Mouse (Mus musculus) thymus, adult 2 months (tissue): Measurements from ENCODE around the gene Abhd10. TPM values are rescaled to one million over a fixed set of nuclear protein-coding genes. Genes with fewer than 3 reads are reported as not detected.

ENCODE experiments used
- DNase-seq: peaks from one replicate; pipeline ENCODE4 v3.0.0; 2021
- H3K27ac ChIP-seq: fragments of 200-500 bp; 2 replicates; pipeline ENCODE4 v1.5.1; 2012; ENCODE audit warnings: low read length, control low read depth; ENCODE audit not compliant: control insufficient read depth, insufficient read depth
- H3K27me3 ChIP-seq: fragments of 200-500 bp; 2 replicates; pipeline ENCODE4 v1.6.1; 2012; ENCODE audit warnings: mild to moderate bottlenecking, low read length, moderate library complexity, mixed read lengths; ENCODE audit not compliant: control insufficient read depth, insufficient read depth
- H3K36me3 ChIP-seq: fragments of 200-500 bp; 2 replicates; pipeline ENCODE4 v1.6.1; 2012; ENCODE audit warnings: mild to moderate bottlenecking, low read length, moderate library complexity; ENCODE audit not compliant: control insufficient read depth, insufficient read depth
- H3K4me1 ChIP-seq: fragments of 200-500 bp; replicated peaks from 2 replicates; pipeline ENCODE4 v1.6.1; 2012; ENCODE audit warnings: low read length; ENCODE audit not compliant: control insufficient read depth, insufficient read depth
- H3K4me3 ChIP-seq: fragments of 200-500 bp; 2 replicates; pipeline ENCODE4 v1.5.1; 2012; ENCODE audit warnings: mild to moderate bottlenecking, low read length, control low read depth, moderate library complexity; ENCODE audit not compliant: control insufficient read depth, insufficient read depth
- CTCF ChIP-seq: fragments of 200-500 bp; IDR thresholded peaks from 2 replicates; pipeline ENCODE4 v1.5.1; 2012; ENCODE audit warnings: mild to moderate bottlenecking, control low read depth, low read length, moderate library complexity, borderline replicate concordance; ENCODE audit not compliant: control insufficient read depth, poor library complexity, insufficient read depth; ENCODE audit errors: extremely low read depth
- POLR2A ChIP-seq: fragments of 200-500 bp; IDR thresholded peaks from 2 replicates; pipeline ENCODE4 v1.6.1; 2012; ENCODE audit warnings: mild to moderate bottlenecking, low read length, control low read depth, moderate library complexity; ENCODE audit not compliant: control insufficient read depth, poor library complexity, insufficient read depth; ENCODE audit errors: extremely low read depth
- WGBS: fragments of 180-500 bp; shearing (Covaris S2); methylation state at CpG from one replicate; pipeline ENCODE4 v1.1.7; 2018; 5-methylcytosine and 5-hydroxymethylcytosine counted together
- polyA plus RNA-seq: library from polyadenylated mRNA; depleted of rRNA; stranded (reverse); fragments of >200 nt; gene quantifications from 2 replicates; pipeline ENCODE4 v1.2.3, GENCODE M21; 2012

Abhd10 gene
- polyA plus RNA-seq, 1 experiment: 10.4 TPM

- Histone ChIP-seq H3K27ac (no peak overlapping the region), H3K27me3 (no peaks in the 10 kb centered on the region), H3K36me3 (no peaks in the 10 kb centered on the region), H3K4me1 (no peaks in the 10 kb centered on the region), H3K4me3 (no peak overlapping the region)
- WGBS: 98% methylated on average over 6 of the region's 6 CpGs
- DNase-seq: no peak
- TF ChIP-seq POLR2A: no peak
- no peak for TF ChIP-seq CTCF
Measured at GRCm38 (mm10) chr16:45770914-45771313, 28.2 kb upstream of the Abhd10 start.

GRCm38 (mm10) chr16:45767853-45768640 lies 25.3 kb upstream of the Abhd10 start:
- no peaks in the 10 kb centered on the region for H3K4me1 ChIP-seq
- H3K27me3 ChIP-seq: no peaks in the 10 kb centered on the region
- no peak overlapping the region for H3K4me3 ChIP-seq
- no peak overlapping the region for H3K27ac ChIP-seq
- no peaks in the 10 kb centered on the region for H3K36me3 ChIP-seq
- 92% methylated on average over 10 of the region's 10 CpGs for WGBS
- no peak for DNase-seq
- TF ChIP-seq POLR2A (no peak), CTCF (no peak)

- Histone ChIP-seq H3K27me3 (no peaks in the 10 kb centered on the region), H3K4me1 (no peaks in the 10 kb centered on the region), H3K4me3 (no peak overlapping the region), H3K36me3 (no peaks in the 10 kb centered on the region), H3K27ac (no peak overlapping the region)
- DNase-seq: no peak
- TF ChIP-seq CTCF: no peak
- TF ChIP-seq POLR2A: no peak
- 63% methylated on average over 4 of the region's 4 CpGs for WGBS
Measured at GRCm38 (mm10) chr16:45767434-45767833, 24.7 kb upstream of the Abhd10 start.

- H3K36me3 ChIP-seq: no peaks in the 10 kb centered on the region
- H3K4me1 ChIP-seq: no peaks in the 10 kb centered on the region
- TF ChIP-seq POLR2A: no peak
- TF ChIP-seq CTCF: no peak
- no peak overlapping the region for H3K4me3 ChIP-seq
- H3K27me3 ChIP-seq: no peaks in the 10 kb centered on the region
- DNase-seq: no peak
- no peak overlapping the region for H3K27ac ChIP-seq
- 91% methylated on average over 7 of the region's 7 CpGs for WGBS
Measured at GRCm38 (mm10) chr16:45765801-45766494, 23.2 kb upstream of the Abhd10 start.

GRCm38 (mm10) chr16:45765102-45765501 lies 22.3 kb upstream of the Abhd10 start:
- TF ChIP-seq CTCF: no peak
- TF ChIP-seq POLR2A: no peak
- DNase-seq: no peak
- WGBS: 81% methylated on average over 3 of the region's 3 CpGs
- Histone ChIP-seq H3K36me3 (no peaks in the 10 kb centered on the region), H3K4me1 (no peaks in the 10 kb centered on the region), H3K27me3 (no peaks in the 10 kb centered on the region), H3K4me3 (no peak overlapping the region), H3K27ac (no peak overlapping the region)

- no peaks in the 10 kb centered on the region for H3K36me3 ChIP-seq
- no peak for DNase-seq
- H3K4me1 ChIP-seq: no peaks in the 10 kb centered on the region
- H3K27me3 ChIP-seq: no peaks in the 10 kb centered on the region
- no peak for TF ChIP-seq POLR2A
- TF ChIP-seq CTCF: no peak
- no peak overlapping the region for H3K4me3 ChIP-seq
- 90% methylated on average over 13 of the region's 13 CpGs for WGBS
- H3K27ac ChIP-seq: no peak overlapping the region
Measured at GRCm38 (mm10) chr16:45762859-45763505, 20.2 kb upstream of the Abhd10 start.
